Mouse (Mus musculus) layer of hippocampus, adult 11-12 months (tissue): ENCODE results near the gene Smyd2.

ENCODE experiments used
- DNase-seq: peaks from one replicate; pipeline ENCODE4 v3.0.0; 2022; ENCODE audit warnings: low spot score

The Smyd2 gene

DNA sequence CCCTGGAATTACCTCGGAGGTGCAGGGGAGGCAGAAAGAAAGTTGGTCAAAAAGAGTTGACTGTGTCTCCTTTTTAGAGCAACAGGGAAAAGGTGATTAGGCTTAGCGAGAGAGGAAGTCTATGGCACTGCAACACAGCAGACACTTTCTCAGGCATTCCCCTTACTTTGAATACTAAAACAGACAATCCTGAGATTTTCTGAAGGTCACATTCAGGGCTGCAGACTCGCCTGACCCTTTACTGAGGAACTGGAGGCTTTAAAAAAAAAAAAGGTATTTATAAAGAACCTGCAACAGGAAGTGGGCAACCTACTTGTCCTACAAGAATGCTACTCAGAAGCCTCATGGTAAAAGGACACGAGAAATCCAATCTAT lies 5.0 kb downstream of the Smyd2 start:
- no peak for DNase-seq

DNA sequence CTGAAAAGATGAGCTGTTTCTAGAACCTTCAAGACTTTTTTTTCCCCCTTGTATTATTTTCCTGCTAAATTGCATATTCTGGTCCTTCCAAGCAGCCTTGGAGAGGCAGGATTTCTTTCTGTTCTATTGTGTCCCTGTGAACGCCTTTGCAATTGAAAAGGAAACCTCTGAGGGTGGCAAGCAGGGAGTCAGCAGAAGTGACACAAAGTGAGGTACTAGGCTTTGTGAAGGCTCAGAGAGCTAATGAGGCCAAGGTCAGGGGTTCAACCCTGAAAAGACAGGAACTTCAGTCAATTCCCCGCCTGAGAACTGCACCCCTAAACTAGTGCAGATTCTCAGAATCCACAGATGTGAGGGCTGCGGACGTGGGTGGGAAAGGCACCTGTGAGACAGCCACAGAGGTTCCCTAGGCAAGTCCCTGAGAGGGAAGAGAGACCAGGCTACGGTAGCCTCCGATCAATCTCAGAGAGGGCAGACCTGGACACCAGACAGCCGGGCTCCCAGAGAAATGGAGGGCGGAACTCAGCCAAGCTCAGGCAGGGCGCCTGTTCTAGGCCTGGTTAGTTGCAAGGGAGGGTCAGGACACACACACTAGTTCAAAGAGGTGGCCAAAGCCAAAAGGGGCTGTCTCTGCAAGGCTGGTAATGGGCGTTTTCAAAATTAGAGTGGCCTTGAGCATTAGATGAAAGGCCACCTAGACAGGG lies 5.6 kb downstream of the Smyd2 start:
- no peak for DNase-seq

DNA sequence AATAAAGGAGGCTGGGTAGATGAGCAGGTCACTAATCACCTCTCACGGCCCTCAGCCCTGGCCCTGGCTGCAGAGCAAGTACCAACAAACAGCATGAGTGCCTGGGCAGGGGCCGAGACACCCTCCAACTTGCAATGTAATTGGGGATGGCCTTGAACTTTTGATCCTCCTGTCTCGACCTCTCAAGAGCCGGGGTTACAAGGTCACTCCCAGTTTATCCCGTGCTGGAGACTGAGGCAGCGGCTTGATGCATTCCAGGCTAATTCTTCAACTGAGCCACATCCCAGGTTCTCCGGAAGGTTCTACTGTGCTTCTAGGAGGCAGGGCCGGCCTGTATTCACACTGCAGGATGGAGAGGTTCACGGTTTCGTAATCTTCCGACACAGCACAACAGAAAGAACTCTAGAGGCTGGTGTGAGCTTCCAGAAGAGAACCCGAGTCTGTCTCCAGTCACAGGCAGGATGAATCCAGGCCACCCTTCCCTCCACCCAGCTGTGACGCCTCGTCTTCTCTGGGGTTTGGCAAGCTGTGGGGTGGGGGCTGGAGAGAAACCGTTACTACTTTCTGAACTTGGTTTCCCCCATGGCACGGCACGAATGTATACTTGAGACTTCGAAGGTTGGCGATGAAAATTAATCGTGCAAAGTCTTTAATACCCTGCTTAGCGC lies 8.9 kb downstream of the Smyd2 start:
- DNase-seq = no peak

DNA sequence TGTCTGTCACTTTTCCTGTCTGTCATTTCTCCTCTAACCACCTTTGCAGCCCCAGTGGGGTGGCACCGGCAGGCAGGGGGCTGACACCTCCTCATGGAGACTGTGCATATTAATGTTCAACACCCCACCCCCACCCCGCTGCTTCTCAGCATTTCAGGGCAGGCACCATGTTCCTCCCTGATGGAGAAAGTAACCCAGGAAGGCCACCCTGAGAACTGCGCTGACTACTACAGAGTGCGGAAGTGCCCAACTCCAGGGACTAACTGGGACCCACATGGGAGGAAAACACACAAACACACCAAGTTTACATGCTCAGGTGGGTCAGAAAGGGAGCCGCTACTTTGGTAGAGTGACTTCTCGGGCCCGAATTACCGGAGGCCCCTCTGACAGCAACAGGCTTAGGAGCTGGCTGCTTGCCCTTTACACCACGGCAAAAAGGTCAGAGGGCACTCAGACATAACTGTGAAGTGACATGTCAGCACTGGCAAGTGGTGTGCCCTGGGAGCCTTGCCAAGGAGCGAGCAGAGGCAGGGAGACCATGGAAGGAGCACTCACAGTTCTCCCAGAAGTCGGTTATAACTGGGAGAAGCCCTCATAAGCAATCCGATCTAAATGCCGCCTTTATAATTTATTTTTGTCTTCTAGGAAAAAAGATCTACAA lies 11.3 kb downstream of the Smyd2 start:
- no peak for DNase-seq

DNA sequence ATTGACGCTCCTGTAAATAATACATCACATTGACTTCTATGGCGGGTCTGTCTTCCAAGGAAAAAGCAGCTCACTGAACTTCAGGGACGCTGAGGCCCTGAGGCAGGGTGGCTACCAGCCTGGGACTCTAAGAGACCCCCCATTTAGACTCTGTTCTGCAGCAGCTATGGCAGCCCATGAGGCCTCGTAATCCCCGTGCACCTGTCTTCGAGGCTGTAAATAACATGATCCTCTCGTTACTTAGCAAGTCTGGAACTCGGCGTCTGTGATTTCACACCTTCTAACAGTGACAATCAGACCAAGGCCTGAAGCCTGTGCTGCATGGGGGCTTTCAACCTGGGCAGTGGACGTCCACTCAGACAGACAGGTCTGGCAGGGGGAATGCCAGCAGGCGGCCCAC lies 19.0 kb downstream of the Smyd2 start:
- no peak for DNase-seq

DNA sequence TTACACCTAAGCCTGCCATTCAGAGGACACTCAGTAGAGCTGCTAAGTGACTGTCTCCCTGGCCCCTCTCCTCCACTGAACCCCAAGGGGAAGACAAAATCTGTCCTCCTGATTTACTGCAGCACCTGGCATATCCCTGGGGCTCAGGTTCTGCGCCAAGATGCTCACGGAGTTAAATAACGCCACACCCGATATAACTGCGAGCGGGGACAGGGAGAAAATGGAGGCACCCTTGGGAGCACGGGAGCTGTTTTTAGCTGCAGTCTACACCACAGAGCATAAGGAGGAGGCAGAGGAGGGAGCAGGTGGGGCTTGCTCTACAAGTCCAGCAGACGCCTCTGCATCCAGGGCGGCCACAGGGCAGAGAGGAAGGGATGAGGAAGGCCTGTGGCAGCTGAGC lies 19.8 kb downstream of the Smyd2 start:
- no peak for DNase-seq

DNA sequence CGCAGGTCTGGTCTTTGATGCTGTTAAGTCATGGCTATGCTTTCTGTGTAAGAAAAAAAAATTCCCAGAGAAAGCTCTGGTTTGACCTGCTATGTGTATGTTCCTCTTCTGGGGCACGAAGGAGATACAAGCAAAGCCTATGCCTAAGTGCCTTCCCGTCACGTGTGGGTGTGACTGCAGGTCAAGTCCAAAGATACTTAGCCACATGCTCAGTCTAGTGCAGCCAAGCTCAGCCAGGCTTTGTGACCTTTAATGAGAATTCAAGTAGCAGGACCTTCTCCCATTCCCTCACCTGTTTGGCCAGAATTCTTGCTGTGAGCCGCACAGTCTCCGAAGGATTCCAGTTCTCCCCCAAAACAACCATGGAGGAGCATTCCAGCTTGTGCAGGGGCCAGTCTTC lies 22.6 kb downstream of the Smyd2 start:
- DNase-seq = no peak

DNA sequence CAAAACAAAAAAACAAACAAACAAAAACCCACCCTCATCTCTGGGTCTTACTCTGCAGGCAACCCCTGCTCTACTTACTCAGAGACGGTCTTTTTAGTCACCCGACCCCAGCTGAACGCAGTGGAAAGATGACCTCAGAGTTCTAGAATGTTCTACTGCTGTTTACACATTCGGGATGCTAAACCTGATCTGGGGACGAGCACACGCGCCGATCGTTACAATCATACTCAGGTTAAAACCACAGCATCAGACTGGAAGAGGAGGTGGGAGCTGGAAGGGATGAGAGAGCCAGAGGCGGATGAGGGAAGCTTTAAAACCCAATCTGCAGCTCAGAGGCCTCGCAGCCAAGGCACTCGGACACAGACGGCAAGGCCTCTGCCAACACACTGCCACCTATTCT lies 23.5 kb downstream of the Smyd2 start:
- no peak for DNase-seq

DNA sequence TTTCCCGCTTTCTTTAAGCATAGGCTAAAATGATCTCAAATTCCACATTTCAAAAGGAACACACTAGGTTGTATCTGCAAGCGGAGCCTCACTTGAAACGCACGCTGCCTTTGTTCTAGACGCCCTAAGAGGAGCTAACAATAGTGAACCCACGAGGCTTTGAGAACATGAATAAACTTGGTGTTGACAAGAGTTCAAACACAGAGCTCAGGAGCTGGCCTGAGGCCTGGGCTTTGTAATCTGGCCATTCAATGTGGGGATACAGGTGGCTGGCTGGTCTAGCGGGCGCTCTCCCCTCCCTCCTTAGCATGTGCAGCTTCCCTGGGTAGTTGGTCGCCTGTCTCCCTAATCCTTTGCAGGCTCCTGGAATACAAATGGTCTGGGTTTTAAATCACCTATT lies 24.3 kb downstream of the Smyd2 start:
- no peak for DNase-seq

DNA sequence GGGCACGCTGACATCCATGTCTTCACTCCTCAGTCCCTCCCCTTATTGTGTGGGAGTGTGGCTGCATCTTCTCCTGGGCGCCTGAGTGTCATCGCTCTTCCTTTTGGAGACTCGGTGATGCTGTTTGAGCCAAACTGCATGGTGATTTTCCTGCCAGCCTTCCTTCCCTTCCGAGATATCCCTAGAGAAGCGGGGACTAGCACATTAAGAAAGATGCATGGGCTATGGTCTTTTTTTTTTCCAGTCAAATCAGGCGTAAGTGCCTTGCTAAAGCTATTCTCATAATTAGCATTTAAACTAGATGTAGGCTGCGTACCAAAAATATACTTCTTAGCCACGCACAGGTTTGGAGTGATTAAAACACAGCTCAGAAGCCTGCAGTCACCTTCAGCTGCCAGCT lies 28.0 kb downstream of the Smyd2 start:
- no peak for DNase-seq

DNA sequence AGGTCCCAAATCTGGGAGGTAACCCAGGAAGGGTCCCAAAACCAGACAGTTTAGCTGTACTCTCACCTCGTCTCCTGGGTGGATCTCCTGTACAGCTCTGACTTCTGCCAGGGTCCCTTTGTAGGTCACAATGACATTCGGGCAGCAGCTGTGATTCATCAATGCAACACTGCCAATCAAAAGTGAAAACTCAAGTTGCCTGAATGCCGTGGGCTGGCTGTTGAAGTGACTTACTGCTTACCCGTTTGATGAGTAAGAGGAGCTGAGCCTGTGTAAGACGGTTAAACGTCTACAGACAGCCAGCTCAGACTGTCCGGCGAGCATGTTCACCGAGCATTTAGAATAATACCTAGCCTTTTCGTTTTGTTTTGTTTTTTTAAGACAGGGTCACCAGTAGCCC lies 33.4 kb downstream of the Smyd2 start:
- DNase-seq = no peak

DNA sequence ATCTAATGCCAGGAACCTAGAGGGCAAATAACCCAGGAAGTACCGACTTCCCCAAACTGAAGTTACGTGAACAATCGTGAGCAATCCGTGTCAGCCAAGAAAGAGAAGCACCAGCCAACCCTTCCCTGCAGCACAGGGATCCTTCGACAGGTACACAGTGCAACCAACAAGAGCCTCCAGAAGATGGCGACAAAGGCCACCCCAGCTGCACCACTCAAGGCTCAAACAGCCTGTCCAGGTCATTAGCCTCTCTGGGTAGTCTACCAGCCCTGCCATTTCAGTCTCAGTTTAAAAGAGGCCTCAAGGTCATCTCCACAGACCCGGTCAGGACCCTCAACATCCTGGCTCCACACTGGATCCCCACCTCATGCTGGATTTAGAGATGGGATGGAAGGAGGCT lies 34.6 kb downstream of the Smyd2 start:
- peak; percentile 58 for DNase-seq

DNA sequence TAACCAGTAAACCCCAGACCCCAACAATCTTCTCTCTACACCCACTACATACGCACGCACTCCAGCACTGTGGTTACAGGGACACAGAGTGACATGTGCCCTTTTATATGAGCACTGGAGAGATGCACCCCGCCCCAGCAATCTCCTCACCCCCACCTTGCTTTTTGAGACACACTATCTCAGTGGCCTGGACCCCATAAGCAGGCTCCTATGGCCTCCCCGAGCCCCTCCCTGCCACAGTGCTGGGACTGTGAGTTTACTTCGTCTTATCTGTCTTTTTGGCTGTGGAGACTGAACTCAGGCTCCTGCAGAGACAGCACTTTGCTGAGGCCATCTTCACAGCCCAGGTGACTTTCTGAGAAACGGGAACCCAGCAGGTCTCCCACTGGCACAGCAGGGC lies 36.2 kb downstream of the Smyd2 start:
- DNase-seq = no peak

DNA sequence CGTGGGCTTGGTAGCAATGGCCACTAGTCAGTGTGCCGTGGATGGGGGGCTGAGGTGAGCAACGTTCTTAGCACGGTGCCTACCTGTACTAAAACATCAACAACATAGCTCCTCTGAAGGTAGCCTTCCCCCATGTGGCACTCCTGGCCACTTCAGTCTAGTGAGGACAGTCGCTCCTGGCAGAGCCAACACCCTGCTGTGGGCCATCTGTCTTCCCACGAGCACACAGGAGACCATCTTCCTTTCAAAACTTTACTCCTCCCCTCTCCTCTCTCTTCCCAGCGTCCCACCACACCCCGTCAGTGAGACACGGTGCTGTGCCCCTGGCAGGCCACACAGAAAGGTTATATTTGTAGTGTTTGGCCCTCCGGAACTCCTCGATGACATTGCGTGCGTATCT lies 37.2 kb downstream of the Smyd2 start:
- no peak for DNase-seq

DNA sequence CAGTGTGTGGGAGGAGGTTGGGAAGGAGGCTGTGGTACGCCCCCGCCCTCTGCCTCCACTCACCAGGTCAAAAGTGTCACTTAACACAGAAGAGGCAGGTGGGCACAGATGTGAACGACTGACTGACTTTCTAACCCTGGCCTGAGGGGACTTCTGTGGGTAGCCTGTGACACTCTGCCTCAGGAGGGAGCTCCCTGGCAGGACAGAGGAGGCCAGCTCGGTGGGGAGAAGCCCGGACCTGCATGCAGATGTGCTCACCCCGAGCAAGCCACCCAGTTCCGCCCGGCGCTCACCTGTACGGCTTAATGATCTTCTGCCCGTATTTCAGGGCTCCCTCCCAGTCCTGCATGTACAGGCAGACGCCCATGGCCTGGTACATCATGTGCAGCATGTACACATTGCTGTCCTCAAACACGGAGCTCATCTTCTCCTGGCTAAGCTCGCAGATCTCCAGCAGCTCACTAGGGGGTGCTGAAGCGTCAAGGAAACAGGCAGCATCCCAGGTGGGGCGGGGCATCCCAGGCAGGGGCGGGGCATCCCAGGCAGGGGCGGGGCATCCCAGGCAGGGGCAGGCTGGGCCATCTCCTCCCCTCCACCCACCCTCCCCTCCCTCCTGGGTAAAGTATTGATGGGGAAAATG lies 38.5 kb downstream of the Smyd2 start:
- peak; percentile 68 for DNase-seq

DNA sequence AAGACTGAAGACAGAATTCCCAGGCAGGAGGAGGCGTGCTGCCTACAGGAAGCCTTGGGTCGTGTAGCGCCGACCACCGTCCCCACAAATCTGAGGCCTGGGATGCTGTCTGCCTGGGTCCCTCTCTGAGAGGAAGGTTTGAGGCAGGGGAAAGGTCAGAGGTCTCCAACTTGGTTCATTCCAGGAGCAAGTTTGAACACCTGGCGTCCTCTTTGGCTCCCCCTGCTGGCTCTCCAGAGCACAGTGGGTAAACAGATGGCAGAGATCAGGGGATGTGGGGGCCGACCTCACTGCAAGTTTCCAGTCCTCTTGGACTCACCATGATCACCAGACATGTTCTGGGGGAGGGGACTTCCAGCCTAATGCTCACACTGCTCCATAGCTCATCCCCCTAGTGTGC lies 39.3 kb downstream of the Smyd2 start:
- no peak for DNase-seq

DNA sequence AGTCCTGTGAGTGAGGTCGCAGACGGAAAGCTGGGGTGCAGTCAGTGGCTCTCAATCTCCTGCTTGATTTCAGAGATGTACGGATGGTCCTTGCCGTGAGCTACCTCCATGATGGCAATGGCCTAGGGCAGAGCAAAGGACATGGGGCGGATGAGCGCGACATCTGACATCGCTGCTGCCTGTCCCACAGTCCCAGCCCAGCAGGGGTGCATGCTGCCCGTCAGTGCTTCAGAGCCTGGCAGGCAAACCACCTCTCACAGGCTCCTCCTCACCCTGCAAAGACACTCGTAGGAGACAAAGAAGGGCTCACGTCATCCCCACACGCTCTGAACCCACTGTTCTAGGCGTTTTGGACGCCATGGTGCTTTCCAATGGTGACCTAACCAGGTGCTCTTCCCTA lies 41.4 kb downstream of the Smyd2 start:
- DNase-seq = no peak

DNA sequence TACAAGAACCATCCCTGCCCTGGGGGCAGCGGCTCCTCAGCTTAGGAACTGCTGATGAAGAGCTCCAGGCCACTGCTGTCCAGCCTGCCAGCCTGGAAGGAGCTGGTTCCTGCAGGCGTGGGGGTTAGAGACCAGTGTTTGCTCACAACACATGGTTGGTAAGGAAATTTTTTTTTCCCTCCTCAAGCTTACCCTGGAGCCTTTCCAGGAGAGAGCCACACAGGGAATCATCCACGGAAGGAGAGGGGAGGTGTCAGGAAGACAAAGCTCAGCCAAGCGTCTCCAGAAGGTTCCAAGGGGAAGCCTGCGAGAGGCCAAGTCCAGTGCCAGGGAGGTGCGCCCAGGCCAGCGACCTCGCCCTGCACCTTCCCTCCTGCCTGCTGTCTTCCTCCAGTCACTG lies 42.2 kb downstream of the Smyd2 start:
- no peak for DNase-seq

DNA sequence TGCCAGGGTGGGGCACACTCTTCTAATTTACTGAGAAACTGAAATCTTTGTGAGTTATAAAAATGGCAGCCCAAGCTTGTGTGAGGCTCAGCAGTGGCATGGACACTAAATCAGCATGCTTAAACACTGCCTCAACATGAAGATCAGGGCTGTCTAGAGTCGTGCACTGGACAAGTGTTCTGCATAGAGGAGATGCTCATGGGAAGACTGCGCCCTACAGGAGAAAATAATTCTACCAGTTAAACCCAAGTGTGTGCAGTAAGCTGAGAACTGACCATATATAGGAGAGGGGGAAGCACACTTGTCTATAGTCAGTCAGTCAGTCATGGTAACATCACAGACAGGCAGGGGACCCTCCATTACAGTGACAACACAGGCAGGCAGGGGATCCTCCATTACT lies 43.0 kb downstream of the Smyd2 start:
- no peak for DNase-seq

DNA sequence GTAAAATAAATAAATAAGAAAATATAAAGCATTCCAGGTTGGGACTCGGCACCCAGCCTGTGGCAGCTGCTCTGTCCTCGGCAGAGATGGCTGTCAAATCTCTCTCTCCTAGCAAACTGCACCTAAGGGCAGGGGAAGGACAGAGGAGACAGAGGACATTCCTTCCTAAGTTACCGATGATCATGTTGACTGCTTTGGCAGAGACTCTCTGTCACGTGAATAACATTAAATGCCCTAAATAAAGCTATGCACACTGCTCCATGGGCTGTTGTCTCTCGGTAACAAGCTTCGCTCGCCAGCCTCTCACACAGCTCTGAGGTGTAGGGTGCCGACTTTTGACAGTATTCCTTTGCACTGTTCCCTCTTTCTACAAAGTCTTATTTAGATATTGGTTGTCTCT lies 46.0 kb downstream of the Smyd2 start:
- no peak for DNase-seq

DNA sequence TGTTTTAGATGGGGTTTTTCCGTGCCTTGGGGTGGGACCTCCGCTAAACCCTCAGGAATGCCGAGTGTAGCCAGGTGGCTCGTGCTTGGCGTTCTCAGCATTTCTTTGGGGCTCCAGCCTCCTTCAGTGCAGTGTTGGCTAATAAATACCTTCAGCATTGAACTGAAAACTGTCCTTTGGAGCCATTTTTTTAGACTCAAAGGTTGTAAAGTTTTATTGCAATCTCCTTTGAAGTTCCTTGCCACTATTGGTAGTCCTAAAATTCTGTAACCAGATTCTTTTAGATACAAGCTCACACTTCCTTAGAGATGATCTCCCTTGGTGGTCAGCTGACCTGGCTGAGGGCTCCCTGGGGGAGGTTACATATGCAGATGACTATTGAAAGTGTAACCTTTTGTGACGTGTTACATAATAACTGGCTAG lies 46.7 kb downstream of the Smyd2 start:
- DNase-seq = no peak

DNA sequence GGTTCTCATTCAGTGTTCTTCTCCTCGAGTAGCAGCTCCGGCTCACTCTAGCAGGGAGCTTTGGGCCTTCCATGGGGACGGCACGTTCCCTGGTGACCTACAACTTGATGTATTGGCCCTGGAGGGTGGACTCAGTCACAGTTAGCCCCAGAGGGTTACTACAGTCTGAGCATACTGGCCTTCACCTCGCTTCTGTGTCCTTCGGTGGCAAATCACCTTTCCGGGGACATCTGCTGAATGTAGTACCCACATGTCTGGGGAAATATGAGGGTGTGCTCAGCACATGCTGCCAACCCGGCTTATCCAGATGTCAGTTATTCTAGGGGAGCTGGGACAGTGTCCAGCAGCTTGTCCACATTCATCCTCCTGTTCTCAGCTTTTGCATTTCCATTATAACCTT lies 48.6 kb downstream of the Smyd2 start:
- DNase-seq = no peak

DNA sequence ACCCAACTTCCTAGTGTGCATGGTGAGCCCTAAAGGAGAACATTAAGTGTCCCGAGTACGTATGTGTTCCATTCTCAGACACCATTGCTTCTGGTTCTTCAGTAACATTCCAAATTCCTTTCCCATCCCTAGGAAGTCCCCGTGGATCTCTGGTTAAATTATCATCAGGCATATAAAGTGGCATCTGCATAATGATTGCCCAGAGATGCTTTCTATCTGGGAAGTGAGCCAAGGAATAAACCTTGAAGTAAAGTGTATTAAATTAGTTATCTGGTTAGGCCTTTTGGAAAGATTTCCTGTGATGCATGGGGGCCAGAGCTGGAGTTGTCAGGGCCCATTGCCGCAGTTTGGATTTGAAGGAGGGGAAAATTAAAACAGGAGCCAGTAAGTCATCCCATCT lies 50.1 kb downstream of the Smyd2 start:
- DNase-seq = no peak
